Mouse (Mus musculus): ENCODE measurements around the gene Epop.

DNA sequence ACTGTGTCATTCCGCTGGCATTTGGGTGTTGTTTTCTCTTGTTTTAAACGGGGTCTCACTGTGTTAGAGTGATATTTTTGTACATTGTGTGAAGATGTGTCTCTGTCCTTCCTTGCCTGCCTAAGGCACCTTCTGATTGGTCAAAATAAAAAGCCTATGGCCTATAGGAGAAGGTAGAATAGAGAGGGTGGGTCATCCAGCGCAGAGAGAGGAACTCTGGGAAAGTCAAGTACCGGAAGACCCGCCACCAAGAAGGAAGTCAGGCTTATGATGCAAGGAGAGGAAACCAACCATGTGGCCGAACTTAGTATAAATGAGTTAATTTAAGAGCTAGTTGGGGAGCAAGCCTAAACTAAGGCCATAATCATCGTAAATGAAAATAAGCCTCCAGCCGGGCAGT lies 30.4 kb downstream of the Epop start:
- TF ChIP-seq CTCF (conservative IDR thresholded peaks at IDR 0.05; ENCODE audit: insufficient read depth, insufficient read length, low read depth, low read length) (no peak), POLR2A (IDR thresholded peaks at IDR 0.05; ENCODE audit: low read depth, low read length) (no peak)
